Mouse (Mus musculus) neural tube, embryonic 12.5 days (tissue): ENCODE measurements at regions not wholly inside any gene's neighbourhood (a gene's known extent, or its start where the extent isn't known, plus 50 kb on each side); places are given as distances from the start of the nearest gene placed in this dataset.

Experiments
- ATAC-seq: fragments of 200-750 bp; cut with Nextera tagmentation; 2 replicates; pipeline ENCODE4 v1.8.0; 2017; ENCODE audit warnings: low read depth, mild to moderate bottlenecking, moderate TSS enrichment, moderate library complexity; ENCODE audit not compliant: low FRiP score
- H3K27ac ChIP-seq: fragments of 300-500 bp; sonication (generic); 2 replicates; pipeline ENCODE4 v1.5.1; 2016
- H3K27me3 ChIP-seq: fragments of 300-500 bp; sonication (generic); replicated peaks from 2 replicates; pipeline ENCODE4 v1.6.1; 2016; ENCODE audit warnings: mild to moderate bottlenecking
- H3K36me3 ChIP-seq: fragments of 300-500 bp; sonication (generic); 2 replicates; pipeline ENCODE4 v1.6.1; 2016; ENCODE audit warnings: mild to moderate bottlenecking
- H3K4me1 ChIP-seq: fragments of 300-500 bp; sonication (generic); 2 replicates; pipeline ENCODE4 v1.6.1; 2016
- H3K4me2 ChIP-seq: fragments of 300-500 bp; sonication (generic); replicated peaks from 2 replicates; pipeline ENCODE4 v1.6.1; 2016; ENCODE audit warnings: mild to moderate bottlenecking
- H3K4me3 ChIP-seq: fragments of 300-500 bp; sonication (generic); 2 replicates; pipeline ENCODE4 v1.5.1; 2016
- H3K9ac ChIP-seq: fragments of 300-500 bp; sonication (generic); 2 replicates; pipeline ENCODE4 v1.6.1; 2016; ENCODE audit warnings: mild to moderate bottlenecking
- H3K9me3 ChIP-seq: fragments of 300-500 bp; sonication (generic); 2 replicates; pipeline ENCODE4 v1.6.1; 2016; ENCODE audit warnings: mild to moderate bottlenecking
- WGBS: fragments of 180-500 bp; shearing (Covaris S2); methylation state at CpG from one replicate; pipeline ENCODE4 v1.1.7; 2016; 5-methylcytosine and 5-hydroxymethylcytosine counted together

DNA sequence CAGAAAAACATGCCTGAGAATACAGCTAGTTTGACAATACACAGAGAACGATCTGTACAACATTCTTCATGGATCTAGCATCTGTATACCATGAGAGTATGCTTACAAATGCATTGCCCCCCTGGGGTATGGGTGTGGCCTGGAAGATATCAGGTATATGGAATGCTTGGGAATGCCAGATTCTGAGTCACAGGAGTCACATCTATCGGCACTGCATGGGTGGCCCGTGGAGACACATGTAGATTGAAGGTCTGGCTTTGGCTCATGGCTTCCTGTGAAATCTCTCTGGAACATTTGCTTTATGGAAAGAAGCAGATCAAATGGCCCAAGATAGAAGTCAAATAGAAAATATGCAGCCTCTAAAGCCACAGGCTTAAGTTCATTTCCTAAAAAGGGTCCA, 59.6 kb downstream of the Kcne4 start:
- H3K36me3 ChIP-seq, result no peaks in the 10 kb centered on the region
- H3K4me2 ChIP-seq, result no peak overlapping the region
- H3K27ac ChIP-seq, result no peak overlapping the region
- no peaks in the 10 kb centered on the region for H3K27me3 ChIP-seq
- no peaks in the 10 kb centered on the region for H3K9me3 ChIP-seq
- H3K4me1 ChIP-seq, result no peaks in the 10 kb centered on the region
- H3K9ac ChIP-seq, result no peak overlapping the region
- ATAC-seq, result no peak
- WGBS, result 92% methylated on average over 3 of the region's 3 CpGs
- no peak overlapping the region for H3K4me3 ChIP-seq

DNA sequence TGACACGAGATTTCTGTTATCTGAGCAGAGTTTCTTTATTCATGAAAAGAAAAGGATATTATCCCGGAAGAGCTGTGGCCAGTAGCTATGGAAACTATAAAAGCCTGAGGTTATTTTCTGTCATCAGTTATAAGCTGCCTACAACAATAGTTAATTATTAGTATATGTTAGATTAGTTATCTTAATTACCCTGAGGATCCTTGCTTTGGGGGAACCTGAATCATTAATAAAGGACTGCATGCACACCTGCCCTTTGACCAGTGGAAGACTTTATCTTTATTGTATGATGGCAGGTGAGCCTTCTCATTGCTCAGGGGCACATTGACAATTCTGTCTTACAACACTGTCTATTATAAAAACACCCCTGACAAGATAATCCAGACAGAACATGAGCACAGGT, 62.7 kb downstream of the Kcne4 start:
- Histone ChIP-seq H3K9me3 (no peaks in the 10 kb centered on the region), H3K27ac (no peak overlapping the region), H3K36me3 (no peaks in the 10 kb centered on the region), H3K4me2 (no peak overlapping the region), H3K9ac (no peak overlapping the region), H3K27me3 (no peaks in the 10 kb centered on the region), H3K4me1 (no peaks in the 10 kb centered on the region), H3K4me3 (no peak overlapping the region)
- 80% methylated on average over 2 of the region's 2 CpGs for WGBS
- no peak for ATAC-seq

DNA sequence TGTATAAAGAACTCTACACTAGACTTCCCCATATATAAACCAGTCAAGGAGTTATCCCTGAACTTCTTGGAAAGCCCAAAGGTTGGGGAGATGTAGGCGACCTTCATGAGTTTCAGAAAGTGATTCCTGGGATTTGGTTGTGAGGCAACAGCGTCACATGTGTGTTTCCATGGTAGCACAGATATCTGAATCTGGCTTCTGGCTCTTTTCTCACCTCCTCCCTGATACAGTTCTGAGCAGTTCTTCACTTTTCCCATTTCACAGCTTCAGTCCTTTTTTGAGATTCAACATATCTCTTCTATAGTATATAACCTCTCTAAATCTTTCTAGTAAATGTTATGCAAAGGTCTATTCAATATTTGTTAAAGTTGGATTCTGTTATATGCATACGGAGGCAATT, 65.9 kb downstream of the Kcne4 start:
- Histone ChIP-seq H3K36me3 (no peaks in the 10 kb centered on the region), H3K4me3 (no peak overlapping the region), H3K4me1 (no peaks in the 10 kb centered on the region), H3K9me3 (no peaks in the 10 kb centered on the region), H3K27me3 (no peaks in the 10 kb centered on the region), H3K27ac (no peak overlapping the region), H3K4me2 (no peak overlapping the region), H3K9ac (no peak overlapping the region)
- ATAC-seq, result no peak
- 90% methylated on average over 3 of the region's 3 CpGs for WGBS

DNA sequence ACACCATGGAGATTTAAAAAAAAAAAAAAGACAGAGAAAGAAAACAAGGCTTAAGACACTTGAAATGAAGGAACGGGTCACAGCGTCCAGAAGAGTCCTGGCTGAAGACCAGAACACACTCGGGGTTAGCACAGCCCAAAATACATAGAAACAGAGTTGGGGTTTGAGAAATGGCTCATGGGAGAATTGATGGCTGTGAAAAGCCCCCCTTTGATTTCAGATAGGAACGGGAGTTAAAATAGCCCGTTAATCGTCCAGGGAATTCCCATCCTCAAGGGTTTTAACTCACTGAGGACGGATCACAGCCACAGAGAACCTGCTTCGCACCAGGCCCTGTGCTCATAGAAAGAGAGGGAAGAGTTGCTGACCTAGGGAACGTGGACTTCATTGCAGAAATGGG, 72.7 kb downstream of the Kcne4 start:
- no peak for ATAC-seq

DNA sequence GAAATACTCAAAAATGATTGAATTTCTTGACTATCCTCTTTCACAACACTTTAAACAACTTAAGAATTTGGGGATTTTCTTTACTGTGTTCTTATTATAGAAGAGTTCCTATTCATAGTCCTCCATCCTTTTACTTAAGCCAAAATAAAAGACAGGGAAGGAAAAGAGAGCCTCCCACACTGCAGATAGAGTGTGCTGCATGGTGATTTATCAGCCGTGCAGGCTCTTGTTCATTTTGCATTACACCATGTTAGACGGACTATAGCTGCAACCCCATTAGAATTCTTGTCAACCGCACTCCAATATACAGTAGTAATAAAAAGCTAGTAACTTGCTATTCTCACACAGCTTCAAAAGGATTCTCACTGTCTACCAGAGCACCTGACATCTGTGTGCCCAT, 74.8 kb downstream of the Kcne4 start:
- Histone ChIP-seq H3K9ac (no peak overlapping the region), H3K27ac (no peak overlapping the region), H3K27me3 (no peaks in the 10 kb centered on the region), H3K36me3 (no peaks in the 10 kb centered on the region), H3K9me3 (no peaks in the 10 kb centered on the region), H3K4me2 (no peak overlapping the region), H3K4me3 (no peak overlapping the region), H3K4me1 (no peaks in the 10 kb centered on the region)
- WGBS, result 82% methylated on average over 3 of the region's 3 CpGs
- ATAC-seq, result no peak

More for the DNA sequence above, 72.7 kb downstream of the Kcne4 start:
- no peak overlapping the region for H3K9ac ChIP-seq
- no peaks in the 10 kb centered on the region for H3K4me1 ChIP-seq
- H3K36me3 ChIP-seq, result no peaks in the 10 kb centered on the region
- H3K4me3 ChIP-seq, result no peak overlapping the region
- no peaks in the 10 kb centered on the region for H3K27me3 ChIP-seq
- no peaks in the 10 kb centered on the region for H3K9me3 ChIP-seq
- no peak overlapping the region for H3K4me2 ChIP-seq
- H3K27ac ChIP-seq, result no peak overlapping the region
- WGBS, result 80% methylated on average over 9 of the region's 9 CpGs

DNA sequence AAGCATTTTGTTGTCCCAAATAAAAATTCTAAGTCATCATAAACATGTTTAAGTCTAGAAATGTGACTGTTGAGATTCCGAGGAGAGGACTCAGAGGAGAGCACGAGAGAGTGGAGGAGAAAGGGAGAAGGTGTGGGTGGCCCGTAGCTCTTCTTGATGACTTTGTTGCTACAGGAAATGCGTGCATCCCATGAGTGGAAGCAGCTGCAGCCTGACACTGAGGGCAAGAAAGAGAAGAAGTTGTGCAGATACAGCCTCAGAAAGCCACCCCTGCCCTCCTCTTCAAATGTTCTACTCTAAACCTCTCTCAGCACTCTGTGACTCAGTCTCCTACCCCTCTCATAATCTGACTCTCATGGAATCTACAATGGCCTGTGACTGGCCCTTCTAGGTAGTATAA, 77.7 kb downstream of the Kcne4 start:
- ATAC-seq, result no peak
- Histone ChIP-seq H3K4me2 (no peak overlapping the region), H3K27ac (no peak overlapping the region), H3K9ac (no peak overlapping the region), H3K9me3 (no peaks in the 10 kb centered on the region), H3K4me3 (no peak overlapping the region), H3K4me1 (no peaks in the 10 kb centered on the region), H3K36me3 (no peaks in the 10 kb centered on the region), H3K27me3 (no peaks in the 10 kb centered on the region)
- 84% methylated on average over 4 of the region's 4 CpGs for WGBS

DNA sequence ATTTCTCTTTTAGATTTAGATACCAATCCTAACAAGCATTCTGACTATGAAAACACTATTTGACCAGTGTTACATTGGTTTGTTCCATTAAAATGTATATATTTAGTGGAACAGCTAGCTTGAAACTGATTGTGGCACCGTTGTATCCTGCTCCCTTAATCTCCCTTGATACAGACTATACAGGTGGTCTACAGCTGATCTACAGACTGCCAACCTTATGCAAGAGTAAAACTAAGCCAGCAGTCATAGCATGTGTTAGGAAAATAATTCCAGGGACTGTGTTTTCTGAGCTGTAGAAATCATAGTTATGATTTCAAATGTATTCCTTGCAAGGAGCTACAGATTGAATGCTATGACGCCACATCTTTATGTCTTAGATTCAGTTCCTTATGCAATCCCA, 78.6 kb downstream of the Kcne4 start:
- H3K9me3 ChIP-seq, result no peaks in the 10 kb centered on the region
- H3K9ac ChIP-seq, result no peak overlapping the region
- no peak for ATAC-seq
- H3K27me3 ChIP-seq, result no peaks in the 10 kb centered on the region
- no peaks in the 10 kb centered on the region for H3K36me3 ChIP-seq
- H3K27ac ChIP-seq, result no peak overlapping the region
- no peak overlapping the region for H3K4me2 ChIP-seq
- no peak overlapping the region for H3K4me3 ChIP-seq
- WGBS, result 92% methylated on average over 2 of the region's 2 CpGs
- no peaks in the 10 kb centered on the region for H3K4me1 ChIP-seq

DNA sequence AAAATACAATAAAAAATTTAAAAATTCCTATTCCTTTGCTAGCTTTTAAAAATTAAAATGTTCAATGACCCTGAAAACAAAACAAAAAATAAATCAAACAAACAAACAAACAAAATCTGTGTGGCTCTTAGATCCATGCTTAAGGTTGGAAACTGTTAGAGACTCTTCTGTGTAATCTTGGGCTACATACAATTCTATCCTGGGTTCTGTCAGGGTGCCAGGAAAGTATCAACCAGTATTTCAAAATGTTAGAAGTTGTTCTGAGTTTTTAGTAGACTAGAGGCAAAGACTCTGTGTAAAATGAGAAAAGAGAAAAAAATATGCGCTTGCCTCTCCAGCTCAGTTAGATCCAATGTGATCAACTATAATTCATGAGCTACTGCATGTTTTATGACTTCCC, 91.0 kb downstream of the Kcne4 start:
- Histone ChIP-seq H3K27me3 (no peaks in the 10 kb centered on the region), H3K36me3 (no peaks in the 10 kb centered on the region), H3K4me3 (no peak overlapping the region), H3K9ac (no peak overlapping the region), H3K4me1 (no peaks in the 10 kb centered on the region), H3K9me3 (no peaks in the 10 kb centered on the region), H3K4me2 (no peak overlapping the region), H3K27ac (no peak overlapping the region)
- WGBS, result 90% methylated on average over 1 of the region's 1 CpGs
- no peak for ATAC-seq

DNA sequence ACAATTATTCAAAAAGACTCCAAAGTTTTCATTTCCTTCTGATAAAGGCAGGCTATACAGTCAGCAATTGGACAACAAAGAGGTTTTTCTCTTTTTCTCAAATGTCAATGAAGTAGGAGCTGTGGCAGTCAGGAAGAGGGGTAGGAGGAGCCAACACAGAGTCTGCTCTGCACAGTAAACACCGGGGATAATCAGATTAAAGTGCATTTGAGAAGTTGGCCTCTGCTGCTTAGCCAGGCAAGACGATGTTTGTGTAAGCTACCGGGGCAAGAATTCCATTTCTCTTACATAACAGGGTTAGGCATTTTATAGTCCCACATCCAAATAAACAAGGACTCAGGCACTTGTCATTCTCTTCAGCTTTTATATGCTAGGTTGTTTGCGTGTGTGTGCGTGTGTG, 91.4 kb downstream of the Kcne4 start:
- H3K36me3 ChIP-seq, result no peaks in the 10 kb centered on the region
- no peaks in the 10 kb centered on the region for H3K27me3 ChIP-seq
- no peak overlapping the region for H3K27ac ChIP-seq
- ATAC-seq, result no peak; the same call in 1 of the 2 replicates
- 68% methylated on average over 5 of the region's 5 CpGs for WGBS
- H3K4me2 ChIP-seq, result no peak overlapping the region
- H3K4me3 ChIP-seq, result no peak overlapping the region
- no peaks in the 10 kb centered on the region for H3K4me1 ChIP-seq
- H3K9ac ChIP-seq, result no peak overlapping the region
- H3K9me3 ChIP-seq, result no peaks in the 10 kb centered on the region

DNA sequence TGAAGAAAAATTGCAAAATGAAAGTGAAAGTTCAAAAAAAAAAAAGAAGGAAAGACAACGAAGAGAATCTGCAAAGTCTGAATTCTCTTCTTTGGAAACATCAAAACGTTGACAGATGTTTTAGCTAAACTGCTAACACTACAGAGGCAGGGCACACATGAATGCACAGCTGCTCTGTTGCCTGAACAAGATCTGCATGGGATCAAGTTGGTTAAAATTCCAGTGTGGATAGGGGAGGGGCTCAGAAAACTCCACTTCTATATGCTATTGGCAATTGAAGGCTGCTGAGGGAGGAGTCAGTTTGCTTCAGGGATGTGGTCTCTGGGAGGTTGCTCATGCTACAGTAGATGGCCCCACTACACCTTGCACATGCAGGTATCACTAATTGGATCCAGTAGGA, 97.2 kb downstream of the Kcne4 start:
- no peaks in the 10 kb centered on the region for H3K36me3 ChIP-seq
- H3K9me3 ChIP-seq, result no peaks in the 10 kb centered on the region
- no peak overlapping the region for H3K9ac ChIP-seq
- WGBS, result 68% methylated on average over 2 of the region's 2 CpGs
- H3K4me1 ChIP-seq, result no peaks in the 10 kb centered on the region
- ATAC-seq, result no peak
- H3K27me3 ChIP-seq, result no peaks in the 10 kb centered on the region
- no peak overlapping the region for H3K27ac ChIP-seq
- no peak overlapping the region for H3K4me3 ChIP-seq
- no peak overlapping the region for H3K4me2 ChIP-seq

DNA sequence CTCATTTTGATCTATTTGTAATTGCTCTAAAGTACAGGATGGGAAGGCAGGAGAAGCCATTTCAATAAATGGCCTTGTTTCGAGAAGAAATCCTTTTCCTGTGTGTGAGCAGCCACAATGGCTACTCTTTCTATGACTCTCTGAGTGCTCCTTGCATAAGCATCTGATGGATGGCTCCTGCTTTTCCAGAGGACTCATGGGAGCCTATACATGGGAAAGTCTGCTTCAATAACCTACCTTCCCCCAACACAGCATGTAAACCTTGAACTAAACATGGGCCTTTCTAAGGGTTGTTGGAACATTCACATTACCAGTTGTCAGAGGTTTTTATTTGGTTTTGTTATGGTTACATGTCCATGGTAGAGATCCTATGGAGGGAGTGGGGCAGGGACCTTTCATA, 103.3 kb downstream of the Kcne4 start:
- 29% methylated on average over 1 of the region's 1 CpGs for WGBS
- no peak overlapping the region for H3K27ac ChIP-seq
- no peak overlapping the region for H3K9ac ChIP-seq
- ATAC-seq, result no peak
- H3K4me1 ChIP-seq, result no peaks in the 10 kb centered on the region
- H3K27me3 ChIP-seq, result no peaks in the 10 kb centered on the region
- no peak overlapping the region for H3K4me3 ChIP-seq
- H3K9me3 ChIP-seq, result no peaks in the 10 kb centered on the region
- no peak overlapping the region for H3K4me2 ChIP-seq
- no peaks in the 10 kb centered on the region for H3K36me3 ChIP-seq

DNA sequence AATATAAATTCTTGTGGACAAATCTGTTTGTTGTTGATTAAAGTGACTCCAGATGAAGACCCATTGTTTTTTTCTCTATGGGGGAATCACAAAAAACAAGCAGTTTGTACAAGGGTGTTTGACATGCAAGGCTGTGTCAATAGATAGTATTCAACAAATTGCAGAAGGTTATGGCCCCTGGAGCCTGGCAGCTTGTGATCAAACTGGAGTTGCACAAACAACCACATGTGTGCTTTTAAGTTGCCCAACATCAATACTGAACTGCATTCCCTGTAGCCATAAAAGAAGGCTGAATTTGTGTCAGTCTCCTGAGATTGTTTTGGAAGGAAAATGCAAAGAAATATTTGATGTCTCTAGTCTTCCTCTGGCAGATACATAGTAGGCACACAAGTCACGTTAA, 113.4 kb downstream of the Kcne4 start:
- no peak overlapping the region for H3K4me2 ChIP-seq
- H3K4me1 ChIP-seq, result no peaks in the 10 kb centered on the region
- no peaks in the 10 kb centered on the region for H3K36me3 ChIP-seq
- H3K27ac ChIP-seq, result no peak overlapping the region
- no peaks in the 10 kb centered on the region for H3K27me3 ChIP-seq
- WGBS, result 86% methylated on average over 1 of the region's 1 CpGs
- ATAC-seq, result no peak
- no peak overlapping the region for H3K4me3 ChIP-seq
- H3K9ac ChIP-seq, result no peak overlapping the region
- H3K9me3 ChIP-seq, result no peaks in the 10 kb centered on the region

DNA sequence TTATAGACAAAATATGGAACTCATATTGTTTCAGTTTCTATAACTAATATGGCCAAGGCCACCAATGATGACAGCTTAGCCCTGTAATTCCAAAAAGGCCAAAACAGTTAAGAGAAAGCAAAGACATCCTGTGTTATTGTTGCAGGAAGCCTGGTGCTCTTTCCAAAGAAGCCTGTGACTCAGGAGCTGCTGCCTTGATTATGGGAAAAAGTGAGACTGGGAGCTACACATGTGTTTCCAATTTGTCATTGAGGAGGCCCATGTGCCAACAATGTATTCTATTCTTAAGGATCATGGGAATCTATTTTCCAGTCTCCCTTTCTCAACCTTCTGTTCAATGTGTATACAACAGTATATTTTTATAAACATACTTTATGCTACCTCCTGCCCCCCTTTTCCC, 123.3 kb downstream of the Kcne4 start:
- H3K27ac ChIP-seq, result no peak overlapping the region
- H3K9me3 ChIP-seq, result no peaks in the 10 kb centered on the region
- H3K9ac ChIP-seq, result no peak overlapping the region
- no peak for ATAC-seq
- H3K4me3 ChIP-seq, result no peak overlapping the region
- no peak overlapping the region for H3K4me2 ChIP-seq
- no peaks in the 10 kb centered on the region for H3K4me1 ChIP-seq
- H3K27me3 ChIP-seq, result no peaks in the 10 kb centered on the region
- H3K36me3 ChIP-seq, result no peaks in the 10 kb centered on the region

DNA sequence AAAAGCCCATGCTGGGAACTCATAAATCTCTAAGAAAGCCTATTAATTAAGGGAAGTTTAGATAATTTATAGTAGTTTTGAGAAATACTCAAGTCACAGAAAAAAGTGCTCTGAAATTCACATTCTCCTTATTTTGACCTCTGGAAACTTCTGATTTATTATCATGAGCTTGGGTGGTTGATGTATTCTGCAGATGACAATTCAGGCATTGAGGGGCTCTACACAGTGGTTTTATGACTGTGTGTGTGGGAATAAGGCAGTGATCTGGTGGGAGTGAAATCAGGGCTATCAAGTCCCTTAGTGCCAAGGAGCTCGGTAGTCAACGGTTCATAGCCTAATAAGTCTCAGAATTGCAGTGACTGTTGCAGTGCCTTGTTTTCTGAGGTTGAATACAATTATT, 129.0 kb downstream of the Kcne4 start:
- no peaks in the 10 kb centered on the region for H3K9me3 ChIP-seq
- H3K36me3 ChIP-seq, result no peaks in the 10 kb centered on the region
- 59% methylated on average over 2 of the region's 2 CpGs for WGBS
- no peaks in the 10 kb centered on the region for H3K27me3 ChIP-seq
- no peak overlapping the region for H3K4me2 ChIP-seq
- no peak overlapping the region for H3K27ac ChIP-seq
- ATAC-seq, result no peak
- no peak overlapping the region for H3K9ac ChIP-seq
- no peak overlapping the region for H3K4me3 ChIP-seq
- H3K4me1 ChIP-seq, result no peaks in the 10 kb centered on the region
